Mouse (Mus musculus): ENCODE results near the gene Pde4b.

Gene Pde4b

DNA sequence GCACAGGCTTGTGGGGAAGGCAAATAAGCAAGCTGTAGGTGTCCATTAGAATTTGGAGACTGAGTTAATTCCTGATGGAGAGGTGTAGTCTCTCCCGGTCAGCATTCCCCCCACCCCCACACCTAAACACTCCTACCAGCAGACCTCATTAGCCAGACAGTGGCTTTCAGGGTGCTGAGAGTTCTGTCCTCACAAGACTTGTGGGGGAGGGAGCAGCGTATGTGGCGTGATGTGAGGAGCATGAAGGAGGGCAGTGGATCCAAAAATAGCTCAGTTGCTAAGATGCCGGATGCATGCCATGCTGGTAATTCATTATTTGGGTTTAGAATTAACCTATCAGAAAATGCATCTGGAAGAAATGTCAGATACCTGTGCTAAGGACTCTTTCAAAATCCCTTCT is 321.6 kb downstream of the Pde4b start:
- no peak for DNase-seq

DNA sequence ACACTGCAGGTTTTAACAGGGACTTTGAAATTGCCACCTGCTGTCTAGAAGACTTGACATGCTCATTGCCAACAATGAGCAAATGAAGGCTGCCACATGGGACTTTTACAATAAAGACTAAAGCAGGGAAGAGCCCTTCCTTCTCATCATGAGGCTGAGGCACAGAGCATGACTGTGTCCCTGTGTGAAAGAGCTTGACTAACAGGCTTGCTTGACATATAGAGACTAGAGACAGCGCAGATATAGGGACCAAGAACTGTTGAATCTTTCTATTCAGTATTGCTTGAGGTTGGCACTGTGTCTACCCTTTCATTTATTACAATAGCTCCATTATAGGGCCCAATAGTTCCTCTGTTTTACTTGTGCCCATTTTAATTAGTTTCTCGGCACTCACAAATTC is 325.8 kb downstream of the Pde4b start:
- no peak for DNase-seq

DNA sequence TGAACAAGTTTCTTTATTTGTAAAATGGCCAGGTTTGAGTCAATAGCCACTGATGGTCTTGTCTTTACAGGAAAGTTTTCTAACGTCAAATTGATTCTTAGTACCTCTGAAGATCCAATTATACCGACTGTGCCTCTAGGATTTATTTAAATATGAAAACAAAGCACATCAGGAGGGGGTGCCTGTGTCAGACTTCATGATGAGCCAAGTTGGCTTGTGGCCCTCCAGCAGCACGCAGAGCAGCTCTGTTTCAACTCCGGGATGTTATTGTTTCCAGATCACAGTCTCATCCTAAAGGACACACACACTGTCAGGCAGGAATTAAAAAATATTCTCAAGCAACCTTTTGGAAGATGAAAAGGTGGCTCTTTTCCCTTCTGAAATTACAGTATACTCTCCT is 326.5 kb downstream of the Pde4b start:
- peak; percentile 4 for DNase-seq

DNA sequence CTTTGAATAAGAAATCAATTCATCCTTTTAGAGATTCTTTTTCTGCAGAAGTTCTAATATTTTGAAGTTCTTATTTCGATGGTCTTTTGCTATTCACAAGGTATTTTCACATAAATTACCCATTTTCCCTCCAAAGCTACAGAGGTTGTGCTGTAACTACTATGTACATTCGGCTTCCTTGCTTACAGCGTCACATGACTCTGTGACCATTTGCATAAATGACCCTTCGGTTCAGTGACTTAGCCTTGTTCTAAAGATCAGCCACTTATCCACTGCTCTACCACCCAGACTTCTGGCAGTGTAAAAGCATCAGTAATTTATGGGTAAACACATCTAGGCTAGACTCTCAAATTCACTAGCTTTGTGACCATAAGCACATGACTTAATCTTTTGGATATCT is 327.3 kb downstream of the Pde4b start:
- no peak for DNase-seq

DNA sequence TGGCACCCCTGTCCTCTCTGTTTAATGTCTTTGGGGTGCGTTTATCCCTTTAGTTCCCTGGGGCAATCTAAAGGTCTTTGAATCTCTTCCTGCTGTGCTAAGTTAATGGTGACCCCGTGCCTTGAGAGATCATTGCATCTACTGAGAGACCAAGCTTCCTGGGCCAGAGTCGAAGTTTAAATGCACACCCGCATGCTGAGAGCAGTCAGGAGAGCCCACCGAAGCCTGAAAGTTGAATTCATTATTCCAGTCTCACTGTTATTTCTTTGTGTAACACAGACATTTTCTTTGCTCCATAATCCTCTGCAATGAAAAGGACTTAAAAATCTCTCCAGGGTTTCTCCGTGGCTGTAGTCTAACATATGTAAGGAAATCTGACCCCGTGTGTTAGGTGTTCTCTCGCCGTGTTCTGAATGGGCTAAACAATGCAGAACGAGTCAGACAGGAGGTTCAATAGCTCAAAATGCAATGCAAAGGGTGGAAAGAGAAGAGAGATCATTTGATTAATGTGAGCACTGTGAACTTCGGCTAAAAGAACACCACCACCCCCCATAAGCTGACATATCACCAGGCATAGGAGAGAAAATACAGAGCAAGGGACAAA is 333.6 kb downstream of the Pde4b start:
- DNase-seq = no peak

DNA sequence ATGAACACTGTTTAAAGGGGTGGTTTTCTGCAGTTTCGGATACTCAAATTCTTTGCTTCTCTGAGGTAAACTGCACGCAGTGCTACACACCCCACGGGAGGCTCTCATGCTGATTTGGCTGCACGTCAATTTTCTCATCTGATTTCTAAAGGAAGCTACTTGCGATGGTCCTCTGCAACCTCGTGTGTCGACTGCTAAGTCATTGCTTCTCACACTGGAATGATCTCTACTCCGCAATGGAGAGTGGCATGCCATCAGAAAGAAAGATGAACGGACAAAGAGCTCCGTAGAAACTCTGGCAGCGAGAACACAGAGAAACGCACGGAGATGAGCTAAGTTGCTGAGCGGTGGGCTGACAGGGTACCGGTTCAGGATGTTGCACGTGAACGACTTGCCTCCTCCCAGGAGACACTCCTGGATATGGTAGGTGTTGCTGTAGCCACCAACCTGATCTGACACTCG is 334.1 kb downstream of the Pde4b start:
- DNase-seq = no peak

DNA sequence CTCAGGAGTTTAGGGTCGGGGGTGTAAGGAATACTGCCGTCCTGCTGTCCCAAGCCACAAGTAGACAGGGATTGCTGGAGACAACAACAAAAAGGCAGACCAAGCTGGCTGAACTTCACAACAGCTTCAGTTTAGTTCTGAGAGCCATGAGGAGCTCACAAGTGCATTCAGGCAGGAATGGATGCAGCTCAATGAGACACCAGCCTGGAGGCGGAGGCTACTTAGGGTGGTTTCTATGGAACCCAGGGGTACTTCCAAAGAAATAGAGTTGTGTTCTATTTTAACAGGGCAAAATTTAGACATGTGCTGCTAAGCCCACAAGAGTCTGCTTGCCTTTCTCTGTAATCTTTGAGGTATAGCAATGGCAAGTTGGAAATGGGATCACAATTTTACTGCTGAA is 336.8 kb downstream of the Pde4b start:
- no peak for DNase-seq

DNA sequence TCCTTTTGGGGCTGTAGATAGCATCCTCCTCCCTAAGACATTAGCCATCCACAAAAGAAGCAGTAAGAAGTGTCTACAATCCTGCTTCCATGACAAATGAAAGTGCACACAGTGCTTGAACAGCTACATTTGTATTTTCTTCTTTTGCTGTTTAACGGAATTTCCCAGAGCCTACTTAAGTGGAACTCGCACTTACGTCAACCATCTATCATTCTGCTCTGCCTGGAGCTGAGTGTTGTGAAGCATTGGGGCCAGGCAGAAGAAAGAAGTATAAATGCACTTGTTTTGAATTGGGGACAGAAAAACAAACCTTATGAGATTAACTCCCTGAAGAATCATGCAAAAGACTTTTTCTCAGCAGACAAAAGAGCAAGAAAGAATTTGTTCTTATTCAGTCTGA is 338.1 kb downstream of the Pde4b start:
- DNase-seq = no peak

DNA sequence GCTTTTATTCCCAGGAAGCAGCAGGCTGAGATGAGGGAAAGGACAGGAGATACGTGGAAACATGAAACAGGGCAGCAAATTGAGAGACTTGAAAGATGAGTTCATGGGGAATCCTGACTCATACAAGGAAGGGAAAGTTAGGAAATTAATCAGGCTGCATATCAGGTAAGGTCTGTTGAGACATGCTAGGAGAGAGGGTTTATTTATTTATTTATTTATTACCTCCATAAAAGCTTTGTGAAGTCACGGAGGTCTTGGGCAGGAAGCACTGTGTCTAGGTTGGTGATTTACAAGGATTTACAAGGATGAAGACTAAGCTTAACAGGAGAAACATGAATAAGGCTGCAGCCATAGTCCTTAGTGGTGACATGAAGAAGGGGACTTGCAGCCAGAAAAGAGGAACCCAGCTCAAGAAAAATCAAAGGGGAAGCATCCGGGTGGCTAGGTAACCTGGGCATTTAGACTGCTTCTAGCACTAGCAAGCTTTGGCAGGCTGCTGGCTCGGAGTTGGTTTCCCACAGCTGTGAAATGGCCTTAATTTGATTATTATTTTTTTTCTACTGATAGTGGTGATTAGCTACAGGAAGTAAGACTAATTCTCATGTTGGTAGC is 342.5 kb downstream of the Pde4b start:
- DNase-seq = no peak

DNA sequence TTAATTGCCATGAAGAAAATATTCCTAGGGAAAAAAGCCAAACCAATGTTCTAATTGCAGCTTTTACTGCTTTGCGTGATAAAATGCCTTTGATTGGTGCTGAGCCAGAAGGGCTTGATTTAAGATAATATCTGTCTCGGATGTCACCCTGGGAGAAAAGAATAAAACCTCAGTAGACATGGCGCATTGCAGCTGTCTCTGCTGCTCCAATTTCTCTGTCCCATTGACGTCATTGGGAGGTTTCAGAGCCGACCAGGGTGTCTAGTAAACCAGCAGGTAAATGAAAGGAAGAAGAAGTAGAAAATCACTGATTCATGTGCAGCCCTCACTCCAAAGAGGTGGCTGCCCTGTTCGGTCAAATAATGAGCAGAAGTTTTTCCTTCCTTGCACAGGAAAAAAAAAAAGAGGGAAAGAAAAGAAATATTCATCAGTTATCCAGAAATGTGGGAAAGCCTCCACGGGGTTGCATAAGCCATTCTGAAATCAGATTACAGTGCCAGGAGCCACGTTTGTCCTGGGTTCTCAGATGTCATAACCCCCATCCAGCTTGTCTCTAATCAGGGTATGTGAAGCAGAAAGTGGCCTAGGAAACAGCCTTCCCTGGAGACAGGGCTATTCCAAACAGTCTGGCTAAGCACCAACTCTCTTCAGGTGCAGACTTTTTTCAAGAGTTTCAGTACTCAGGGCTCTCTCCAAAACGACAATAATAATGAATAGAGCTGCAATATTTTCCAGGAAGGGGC is 344.9 kb downstream of the Pde4b start:
- DNase-seq = peak; percentile 1

DNA sequence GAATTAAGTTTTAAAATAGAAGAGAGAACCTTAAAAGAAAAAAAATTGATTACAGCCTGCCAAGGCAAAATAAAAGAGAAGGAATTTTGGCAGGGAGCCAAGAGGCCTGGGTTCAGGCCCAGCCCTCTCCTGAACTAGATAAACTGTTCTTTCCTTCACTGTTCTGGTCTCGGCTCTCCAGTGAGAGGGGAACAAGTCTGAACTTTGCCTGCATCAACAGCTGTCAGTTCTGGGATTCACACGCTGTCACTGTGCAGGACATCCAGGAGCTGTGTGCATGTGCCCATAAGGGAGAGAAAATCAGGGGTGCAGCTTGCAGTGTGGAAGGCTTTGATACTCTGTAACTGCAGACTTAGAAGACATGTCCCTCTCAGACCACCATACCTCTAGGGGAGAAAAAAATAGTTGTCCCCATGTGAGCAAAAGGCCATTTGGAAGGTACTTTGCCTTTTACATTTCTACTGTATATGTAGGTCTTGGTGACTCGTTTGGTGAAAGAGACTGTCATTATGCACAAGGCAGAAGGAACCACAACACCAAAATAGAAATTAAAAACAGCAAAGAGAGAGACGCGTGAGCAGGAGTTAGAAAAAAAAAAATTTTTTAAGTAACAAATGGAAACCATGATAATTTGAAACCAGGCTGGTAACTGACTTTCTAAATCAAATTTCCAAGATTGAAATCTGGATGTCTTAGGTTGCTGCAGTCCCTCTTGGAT is 352.2 kb downstream of the Pde4b start:
- DNase-seq = peak; percentile 32

DNA sequence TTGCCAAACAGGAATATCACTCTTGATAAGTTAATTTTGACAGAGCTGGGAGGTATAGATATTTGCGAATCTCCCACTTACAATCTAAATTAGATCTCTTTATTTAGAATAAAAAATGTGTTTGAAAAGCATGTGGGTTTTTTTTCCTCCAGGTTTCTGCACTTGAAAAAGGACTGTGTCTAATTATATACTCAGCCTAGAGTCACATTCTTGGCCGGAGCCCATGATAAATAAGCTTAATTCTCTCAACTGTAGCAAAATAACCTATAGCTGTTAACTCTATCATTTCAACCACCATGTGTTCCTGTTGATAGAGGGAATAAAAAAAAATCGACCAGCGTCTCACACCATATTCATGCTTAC is 352.8 kb downstream of the Pde4b start:
- DNase-seq = no peak

DNA sequence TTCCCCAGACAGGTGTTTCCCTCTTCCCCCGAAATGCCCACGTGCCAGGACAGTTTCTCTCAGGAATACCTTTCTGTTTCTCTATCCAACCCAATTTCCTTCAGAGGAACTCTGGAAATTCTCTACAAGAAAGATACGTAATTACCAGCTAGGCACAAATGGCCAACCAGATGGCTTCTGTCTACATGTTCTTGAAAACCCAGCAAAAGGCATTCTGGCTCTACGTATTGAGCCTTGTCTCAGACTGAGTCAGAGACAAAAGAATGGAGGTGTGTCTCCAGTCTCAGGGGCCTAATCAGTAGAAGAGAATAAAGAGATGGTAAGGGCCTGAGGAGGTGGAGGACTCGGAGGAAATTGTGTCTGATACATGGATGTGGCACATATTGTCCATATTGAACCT is 356.2 kb downstream of the Pde4b start:
- DNase-seq = no peak

DNA sequence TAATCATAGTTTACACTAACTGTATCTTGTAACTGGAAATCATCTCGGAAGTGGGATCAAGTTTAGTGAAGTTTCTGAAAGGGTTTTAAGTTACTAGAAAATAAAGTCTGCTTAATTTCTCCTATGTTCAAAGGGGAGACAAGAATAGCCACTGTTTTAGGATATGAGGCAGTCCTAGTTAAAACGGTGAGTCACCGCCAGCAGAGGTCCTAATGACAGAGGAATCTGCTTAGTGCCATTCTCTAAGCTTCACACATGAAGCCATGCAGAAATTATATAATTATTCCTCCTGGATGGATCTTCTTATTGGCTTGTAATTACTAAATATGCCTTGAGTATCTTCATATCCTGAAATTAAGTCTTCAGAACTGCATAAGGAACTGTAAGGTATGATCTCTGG is 357.2 kb downstream of the Pde4b start:
- DNase-seq = no peak

DNA sequence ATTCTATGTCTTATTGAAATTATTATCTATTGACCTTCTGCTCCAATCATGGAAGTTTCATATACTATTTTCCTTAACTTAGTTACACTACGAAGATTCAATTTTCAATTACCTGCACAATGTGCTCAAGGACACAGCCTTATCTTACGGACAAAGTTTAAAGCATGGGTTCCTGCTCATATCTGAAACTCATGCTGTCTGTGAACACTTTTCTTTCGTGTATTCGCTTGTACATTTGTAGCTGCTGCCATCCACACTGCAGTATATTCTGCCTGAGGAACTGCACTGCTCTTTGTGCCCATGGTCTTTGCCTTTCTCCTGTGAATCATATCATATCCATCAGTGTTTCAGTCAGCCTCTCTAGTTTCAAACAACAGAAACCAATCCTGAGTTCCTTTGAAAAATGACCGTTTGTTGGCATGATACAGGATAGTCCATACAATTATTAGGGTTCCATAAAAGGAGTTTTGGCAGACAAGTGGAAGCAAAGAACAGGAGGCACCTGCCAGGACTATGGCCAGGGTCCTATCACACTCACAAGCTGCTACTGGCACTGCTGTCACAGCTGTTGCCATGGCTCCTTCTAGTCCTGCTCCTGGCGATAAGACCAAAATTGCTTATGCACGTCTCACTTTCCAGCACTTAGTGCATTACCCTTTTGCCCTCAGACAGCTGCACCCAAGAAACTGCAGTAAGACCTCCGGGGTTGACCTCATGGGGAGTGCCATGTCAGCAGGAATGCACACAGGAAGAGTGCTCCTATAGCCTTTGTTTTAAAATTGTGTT is 359.0 kb downstream of the Pde4b start:
- DNase-seq = no peak

DNA sequence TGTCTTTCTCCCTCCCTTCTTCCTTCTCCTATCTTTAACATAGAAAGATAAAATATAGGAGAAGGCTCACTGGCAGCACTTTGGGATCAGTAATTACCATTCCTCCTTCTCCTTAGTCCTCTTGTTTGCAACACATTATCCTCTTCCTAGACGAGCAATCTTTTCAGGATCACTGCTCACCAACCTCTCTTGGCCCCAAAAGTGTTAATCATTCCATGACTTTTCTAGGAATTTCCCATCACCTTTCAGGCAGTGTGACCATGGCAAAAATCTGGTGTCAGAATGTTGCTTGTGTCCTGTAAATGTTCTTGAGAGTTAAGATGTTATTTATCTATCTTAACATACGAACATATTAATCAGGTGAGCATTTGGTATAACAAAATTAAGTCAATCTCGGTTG is 369.1 kb downstream of the Pde4b start:
- DNase-seq = no peak

DNA sequence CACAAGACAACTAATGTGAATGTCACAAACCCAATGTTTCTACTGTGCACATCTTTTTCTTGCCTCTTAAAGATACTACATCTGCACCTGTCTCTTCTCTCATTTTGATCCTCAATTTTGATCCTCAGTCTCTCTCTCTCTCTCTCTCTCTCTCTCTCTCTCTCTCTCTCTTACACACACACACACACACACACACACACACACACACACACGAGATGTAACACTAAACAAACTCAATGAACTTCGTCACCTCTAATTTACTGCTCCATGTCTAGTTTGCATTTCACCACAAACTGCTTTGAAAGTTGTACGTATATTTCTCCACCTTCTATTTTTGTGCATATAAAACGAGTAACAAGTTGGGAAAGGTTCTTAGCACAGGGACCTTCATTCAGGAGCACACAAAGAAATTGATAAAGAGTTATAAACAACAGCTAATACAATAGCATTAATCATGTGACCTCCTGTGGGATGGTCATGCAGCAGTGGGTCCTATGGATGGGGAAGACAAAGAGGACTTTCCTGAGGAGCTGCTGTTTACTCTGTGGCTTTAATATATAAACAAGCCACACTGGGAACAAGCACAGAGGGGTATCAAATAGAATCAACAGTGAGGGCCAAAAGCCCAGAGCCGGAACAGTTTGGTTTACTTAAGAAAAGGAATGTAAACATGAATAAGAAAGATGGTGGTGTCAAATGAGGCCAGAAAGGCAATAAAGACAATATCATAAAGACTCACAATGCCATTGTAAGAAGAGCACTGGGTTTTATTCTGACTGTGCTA is 372.1 kb downstream of the Pde4b start:
- DNase-seq = peak; percentile 8

DNA sequence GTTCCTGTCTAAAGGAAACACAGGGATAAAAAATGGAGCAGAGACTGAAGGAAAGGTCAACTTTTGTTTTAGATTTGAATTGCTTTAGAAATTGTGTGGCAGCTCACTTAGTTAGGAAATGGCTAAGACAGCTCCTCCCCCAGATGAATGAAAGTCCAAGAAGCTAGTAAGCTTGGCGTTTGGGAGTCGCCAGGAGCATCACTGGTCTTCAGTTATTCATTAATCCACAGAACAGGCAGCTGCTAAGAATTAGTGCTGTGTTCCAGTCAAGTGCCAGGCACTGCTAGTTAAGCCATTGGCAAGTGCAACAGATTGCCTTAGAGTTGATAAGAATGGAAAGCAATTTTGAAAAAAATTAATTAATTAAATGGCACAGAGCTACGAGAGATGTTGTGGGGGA is 390.8 kb downstream of the Pde4b start:
- no peak for DNase-seq

DNA sequence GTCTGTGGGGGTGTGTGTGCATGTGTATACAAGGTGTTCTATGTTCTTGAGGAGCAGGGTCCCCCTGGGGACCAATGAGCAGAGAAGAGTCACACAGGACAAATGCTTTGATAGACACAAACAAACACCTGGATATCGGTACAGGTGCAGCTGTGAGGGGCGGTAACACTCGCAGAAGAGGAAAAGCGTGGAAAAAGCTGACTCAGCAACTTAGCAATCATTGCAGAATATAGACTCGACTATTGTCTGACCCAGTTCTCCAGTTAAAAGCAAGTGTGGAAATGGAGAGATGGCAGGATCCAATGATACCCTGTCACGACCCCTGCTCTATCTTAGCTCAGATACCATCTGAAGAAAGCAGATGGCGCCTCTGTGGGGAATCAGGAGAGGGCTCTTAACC is 391.5 kb downstream of the Pde4b start:
- no peak for DNase-seq

DNA sequence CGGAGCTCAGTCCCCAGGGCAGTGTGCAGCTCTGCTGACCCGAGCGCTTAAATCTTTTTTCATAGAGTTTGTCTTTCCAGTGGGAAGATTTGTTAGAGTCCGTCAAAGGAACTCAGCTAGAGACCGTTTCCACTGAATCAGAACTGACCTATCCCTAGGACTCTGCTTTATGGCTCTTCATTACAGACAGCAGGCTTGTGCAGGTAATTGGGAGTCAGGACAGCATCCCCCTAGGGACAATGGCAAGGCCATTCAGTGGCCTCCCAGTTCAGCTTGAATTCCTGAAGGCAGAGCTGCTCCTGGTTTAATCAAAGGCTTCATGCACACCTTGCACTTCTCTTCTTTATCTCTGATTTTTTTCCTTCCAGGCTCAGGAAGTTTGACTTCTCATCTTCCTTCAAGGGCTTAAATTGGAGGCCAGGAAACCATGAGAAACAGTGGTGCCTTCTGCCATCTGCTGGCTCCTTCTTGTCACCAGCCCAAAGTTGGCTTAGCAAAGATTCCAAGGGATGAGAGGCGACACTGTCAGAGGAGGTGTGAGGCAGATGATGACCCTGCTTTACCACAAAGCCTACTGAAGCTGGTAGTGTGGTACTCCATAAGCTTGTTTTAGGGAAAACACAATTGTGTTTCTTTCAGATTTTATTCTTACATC is 393.6 kb downstream of the Pde4b start:
- DNase-seq = peak; percentile 29

DNA sequence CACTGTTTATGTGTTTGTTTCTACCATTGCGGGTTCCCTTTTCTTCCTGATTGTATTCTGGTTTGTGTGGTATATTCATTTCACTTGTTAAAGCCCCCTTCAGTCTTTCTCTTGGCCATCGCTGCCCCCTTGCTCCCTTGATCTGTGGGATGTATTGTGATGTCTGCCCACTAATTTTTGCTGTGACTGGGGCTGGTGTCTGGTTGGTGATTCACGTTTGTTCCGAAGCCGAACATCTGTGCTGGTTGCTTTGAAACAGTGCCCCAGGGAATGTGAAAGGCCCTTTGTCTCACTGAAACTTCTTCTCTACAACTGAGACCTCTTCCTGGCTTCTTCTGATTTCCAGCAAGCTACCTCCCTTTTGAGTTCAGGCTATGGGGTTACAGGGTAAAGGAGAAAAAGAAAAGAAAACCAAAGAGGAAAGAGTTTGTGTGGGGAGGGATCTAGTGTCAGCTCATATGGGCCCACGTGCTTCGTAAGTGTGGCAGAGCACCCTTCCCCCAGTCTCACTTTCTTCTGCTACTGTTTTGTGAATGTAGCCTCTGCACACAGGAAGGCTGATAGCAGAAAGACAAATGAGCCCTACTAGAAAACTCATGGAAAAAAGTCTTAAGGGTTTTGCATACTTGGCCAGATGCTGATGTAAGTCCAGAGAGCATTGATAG is 396.1 kb downstream of the Pde4b start:
- no peak for DNase-seq

Data from lung, postnatal 14 days (tissue).